Mouse (Mus musculus) stomach, postnatal 0 days (tissue): ENCODE results near the gene Tmie.

Experiments
- CTCF ChIP-seq: IDR thresholded peaks from 2 replicates; pipeline ENCODE4 v1.5.1; 2016; ENCODE audit warnings: antibody characterized with exemption, low read depth, mild to moderate bottlenecking, moderate library complexity
- EP300 ChIP-seq: optimal IDR thresholded peaks from 2 replicates; pipeline ENCODE3; 2016; ENCODE audit warnings: antibody characterized with exemption

DNA sequence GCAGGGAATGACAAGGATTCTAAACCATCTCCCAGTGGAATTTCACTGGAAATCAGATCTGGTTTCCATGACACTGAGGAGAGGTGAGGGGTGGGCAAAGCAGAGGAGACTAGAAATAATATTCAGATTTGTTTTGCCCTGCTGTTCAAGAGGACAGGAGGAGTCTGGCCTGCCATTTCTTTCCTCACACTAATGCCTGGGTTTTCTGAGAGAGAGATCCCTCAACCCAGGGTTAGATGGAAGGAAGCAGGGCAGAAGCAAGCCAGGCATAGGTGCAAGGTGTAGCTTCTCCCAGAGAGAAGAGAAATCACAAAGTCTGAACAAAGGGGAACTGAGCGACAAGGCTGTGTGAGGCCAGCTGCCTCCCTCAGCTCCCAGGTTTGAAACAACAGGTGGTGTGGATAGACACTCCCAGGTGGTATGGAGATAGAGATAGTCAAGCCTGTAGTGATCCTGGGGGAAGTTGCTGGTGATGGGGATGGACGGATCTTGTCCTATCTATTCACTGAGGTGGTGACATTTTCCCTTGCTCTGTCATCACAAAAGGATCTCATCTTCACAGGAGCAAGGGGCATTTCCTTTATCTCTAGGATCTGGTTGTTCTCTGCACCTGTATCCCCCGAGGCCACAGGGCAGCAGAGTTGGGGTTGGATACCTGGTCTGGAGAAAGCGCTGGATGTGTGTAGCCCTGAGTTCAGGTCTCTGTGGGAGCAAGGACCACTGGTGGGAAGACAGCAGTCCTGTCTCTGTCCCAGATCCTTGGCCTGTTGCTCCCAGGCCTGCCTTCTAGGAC is 28.1 kb upstream of the Tmie start:
- TF ChIP-seq EP300 = no peak
- no peak for TF ChIP-seq CTCF
